Mouse (Mus musculus): ENCODE results near the gene Lcmt1. TPM values are rescaled to one million over a fixed set of nuclear protein-coding genes. Genes with fewer than 3 reads are reported as not detected.

Gene Lcmt1
- polyA plus RNA-seq, 1 experiment from 2014 or later, result 50.2 TPM

DNA sequence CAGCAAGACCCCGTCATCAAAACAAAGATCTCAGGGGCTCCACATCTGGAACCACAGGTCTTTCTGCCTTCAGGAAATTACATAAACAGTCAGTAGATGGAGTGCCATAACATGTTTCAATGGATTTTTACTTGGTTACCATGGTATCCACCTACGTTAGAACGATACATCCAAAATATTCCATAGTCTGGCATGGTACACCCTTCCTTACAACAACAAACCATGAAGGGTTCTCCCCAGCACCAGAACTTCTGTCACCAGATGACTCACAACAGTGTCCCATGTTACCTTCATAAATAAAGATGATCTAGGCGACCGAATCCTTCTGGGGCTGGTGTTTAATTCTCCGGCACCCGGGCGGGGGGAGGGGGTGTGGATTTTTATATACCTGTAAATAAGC, 5.6 kb upstream of the Lcmt1 start:
- DNase-seq (ENCODE audit: low spot score), result no peak
- no peaks in the 10 kb centered on the region for H3K9me3 ChIP-seq
- H3K4me1 ChIP-seq, result peaks cover 50% of the 10 kb centered on the region
- no peak overlapping the region for H3K4me3 ChIP-seq
- no peaks in the 10 kb centered on the region for H3K27me3 ChIP-seq (ENCODE audit: insufficient read depth, poor library complexity, severe bottlenecking)
- no peak overlapping the region for H3K27ac ChIP-seq
- no peaks in the 10 kb centered on the region for H3K36me3 ChIP-seq
- 94% methylated on average over 8 of the region's 8 CpGs for WGBS

DNA sequence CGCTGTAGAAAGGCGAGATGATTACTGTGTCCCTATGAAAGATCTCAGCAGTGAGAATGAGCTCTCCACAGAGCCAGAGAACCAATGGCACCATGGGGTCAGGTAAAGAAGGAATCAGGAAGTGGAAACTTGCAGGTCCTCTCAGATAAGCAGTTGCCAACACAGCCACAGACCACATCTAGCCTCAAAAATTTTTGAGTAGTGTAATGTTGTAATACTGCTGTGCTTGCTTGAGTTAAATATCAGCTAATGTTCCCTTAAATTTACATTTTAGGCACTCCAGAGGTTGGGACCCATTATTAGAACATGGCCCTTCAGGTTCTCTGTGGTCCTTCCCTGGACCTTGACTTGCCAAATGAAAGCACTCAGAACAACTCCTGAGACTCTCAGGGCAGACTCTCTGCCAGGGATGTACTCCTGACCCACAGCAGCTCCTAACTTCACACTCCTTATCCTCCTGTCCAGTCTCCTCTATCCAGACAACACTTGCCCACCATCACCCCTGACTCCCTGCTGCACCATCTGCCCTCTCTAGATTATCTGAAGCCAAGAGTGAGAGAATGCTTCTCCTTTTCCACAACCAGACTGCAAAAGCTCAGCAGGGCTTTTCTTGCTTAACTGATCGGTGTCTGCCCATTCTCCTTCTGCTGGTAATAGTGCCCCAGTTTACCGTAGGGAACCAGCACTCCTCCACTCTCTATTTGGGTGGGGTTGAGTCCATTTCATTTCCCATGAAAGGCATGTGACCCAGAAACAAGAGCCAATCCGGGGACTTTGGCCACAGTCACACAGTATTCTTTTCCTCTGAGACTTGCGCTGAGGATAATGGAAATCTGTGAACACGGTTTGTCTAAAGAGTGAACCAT, 3.5 kb upstream of the Lcmt1 start:
- Histone ChIP-seq H3K27ac (no peak overlapping the region), H3K4me1 (peaks cover 45% of the 10 kb centered on the region), H3K36me3 (no peaks in the 10 kb centered on the region), H3K9me3 (no peaks in the 10 kb centered on the region), H3K27me3 (ENCODE audit: insufficient read depth, poor library complexity, severe bottlenecking) (no peaks in the 10 kb centered on the region), H3K4me3 (no peak overlapping the region)
- DNase-seq (ENCODE audit: low spot score), result no peak
- WGBS, result 75% methylated on average over 7 of the region's 7 CpGs

DNA sequence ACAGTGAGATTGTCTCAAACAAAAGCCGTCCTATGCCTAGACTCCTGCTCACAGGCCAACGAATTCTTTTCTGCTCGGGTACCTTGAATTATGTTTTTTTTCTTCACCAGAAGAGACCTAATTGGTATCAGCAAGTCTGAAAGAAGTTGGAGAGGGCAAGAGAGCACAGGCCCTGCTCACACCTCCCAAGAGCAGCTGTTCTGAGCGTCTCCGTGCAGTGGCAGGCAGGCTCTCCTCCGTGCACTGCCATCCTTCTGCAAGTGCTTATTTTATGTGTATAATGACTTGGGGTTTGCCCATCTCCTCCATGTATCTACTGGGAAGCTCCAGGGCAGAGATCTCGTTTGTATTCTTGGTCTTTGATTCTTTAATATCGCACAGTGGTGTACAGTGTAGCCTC, 2.8 kb upstream of the Lcmt1 start:
- no peak for DNase-seq (ENCODE audit: low spot score)
- H3K4me3 ChIP-seq, result no peak overlapping the region
- WGBS, result 80% methylated on average over 8 of the region's 8 CpGs
- H3K27ac ChIP-seq, result no peak overlapping the region
- H3K9me3 ChIP-seq, result no peaks in the 10 kb centered on the region
- H3K4me1 ChIP-seq, result peaks cover 45% of the 10 kb centered on the region
- no peaks in the 10 kb centered on the region for H3K36me3 ChIP-seq
- H3K27me3 ChIP-seq (ENCODE audit: insufficient read depth, poor library complexity, severe bottlenecking), result no peaks in the 10 kb centered on the region

DNA sequence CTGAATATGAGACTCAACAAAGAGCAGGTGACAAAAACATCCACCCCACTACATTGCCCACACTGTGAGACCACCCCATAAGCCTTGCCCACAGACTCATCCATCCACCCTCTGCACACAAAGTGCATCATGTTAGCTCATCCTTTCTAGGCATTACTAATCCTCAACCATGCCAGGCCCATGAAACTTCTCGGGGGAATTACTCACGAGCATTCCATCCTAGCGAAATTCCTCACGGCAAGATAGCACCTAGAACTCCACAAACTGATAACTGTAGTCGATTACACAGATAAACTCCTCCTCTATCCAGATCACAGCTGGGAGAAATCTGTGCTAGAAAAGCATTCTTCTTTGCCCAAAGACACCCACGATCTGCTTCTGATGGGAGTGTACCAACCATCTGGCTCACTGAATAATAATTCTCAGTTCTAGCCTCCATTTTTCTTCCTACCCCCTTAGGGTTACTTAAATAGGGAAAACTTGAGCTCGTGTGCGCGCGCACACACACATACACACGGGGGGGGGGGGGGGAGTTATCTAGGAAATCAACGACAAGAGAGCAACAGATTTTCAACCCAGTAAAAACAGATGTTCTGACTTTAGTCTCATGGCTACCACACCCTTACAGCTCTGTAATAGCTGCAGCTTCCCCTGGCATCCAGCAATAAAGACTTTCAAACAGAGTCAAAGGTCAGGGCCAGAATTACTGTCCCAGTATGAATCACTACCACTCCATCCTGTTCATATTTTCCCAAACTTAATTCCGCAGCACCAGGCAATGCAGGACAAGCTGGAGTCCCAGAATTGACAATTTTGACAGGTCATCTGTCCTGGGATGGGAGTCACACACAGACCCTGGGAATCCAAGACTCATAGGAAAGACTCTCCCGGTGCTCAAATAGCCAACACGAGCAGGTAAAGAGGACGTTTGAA, 2.1 kb upstream of the Lcmt1 start:
- H3K4me3 ChIP-seq, result no peak overlapping the region
- peaks cover 45% of the 10 kb centered on the region for H3K4me1 ChIP-seq

DNA sequence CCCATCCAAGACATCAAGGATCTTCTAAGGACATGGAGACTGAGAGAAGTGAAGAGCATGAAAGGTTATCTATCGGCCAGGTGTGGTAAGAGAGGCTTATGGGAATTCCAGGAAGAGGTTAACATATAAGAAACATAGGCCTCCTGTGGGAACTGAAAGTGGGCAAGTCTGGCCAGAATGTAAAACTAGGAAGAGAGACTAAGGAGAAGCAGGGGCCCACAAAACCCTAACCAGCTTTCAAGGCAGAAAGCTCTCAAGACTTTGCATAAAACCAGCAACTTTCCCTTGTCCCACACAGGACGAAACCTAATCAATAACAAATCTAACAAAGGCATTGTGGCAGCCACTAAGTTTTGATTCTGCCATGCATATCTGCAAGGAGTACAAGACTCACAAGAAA, 1.4 kb upstream of the Lcmt1 start:
- H3K9me3 ChIP-seq, result no peaks in the 10 kb centered on the region
- H3K4me1 ChIP-seq, result peaks cover 45% of the 10 kb centered on the region
- 78% methylated on average over 2 of the region's 2 CpGs for WGBS
- H3K27me3 ChIP-seq (ENCODE audit: insufficient read depth, poor library complexity, severe bottlenecking), result no peaks in the 10 kb centered on the region
- peak overlapping the region; percentile 66 for H3K4me3 ChIP-seq
- H3K27ac ChIP-seq, result no peak overlapping the region
- no peak for DNase-seq (ENCODE audit: low spot score)
- no peaks in the 10 kb centered on the region for H3K36me3 ChIP-seq

More for the DNA sequence above, 2.1 kb upstream of the Lcmt1 start:
- Histone ChIP-seq H3K9me3 (no peaks in the 10 kb centered on the region), H3K36me3 (no peaks in the 10 kb centered on the region), H3K27me3 (ENCODE audit: insufficient read depth, poor library complexity, severe bottlenecking) (no peaks in the 10 kb centered on the region), H3K27ac (no peak overlapping the region)
- DNase-seq (ENCODE audit: low spot score), result no peak
- 72% methylated on average over 16 of the region's 16 CpGs for whole genome bisulfite sequencing

DNA sequence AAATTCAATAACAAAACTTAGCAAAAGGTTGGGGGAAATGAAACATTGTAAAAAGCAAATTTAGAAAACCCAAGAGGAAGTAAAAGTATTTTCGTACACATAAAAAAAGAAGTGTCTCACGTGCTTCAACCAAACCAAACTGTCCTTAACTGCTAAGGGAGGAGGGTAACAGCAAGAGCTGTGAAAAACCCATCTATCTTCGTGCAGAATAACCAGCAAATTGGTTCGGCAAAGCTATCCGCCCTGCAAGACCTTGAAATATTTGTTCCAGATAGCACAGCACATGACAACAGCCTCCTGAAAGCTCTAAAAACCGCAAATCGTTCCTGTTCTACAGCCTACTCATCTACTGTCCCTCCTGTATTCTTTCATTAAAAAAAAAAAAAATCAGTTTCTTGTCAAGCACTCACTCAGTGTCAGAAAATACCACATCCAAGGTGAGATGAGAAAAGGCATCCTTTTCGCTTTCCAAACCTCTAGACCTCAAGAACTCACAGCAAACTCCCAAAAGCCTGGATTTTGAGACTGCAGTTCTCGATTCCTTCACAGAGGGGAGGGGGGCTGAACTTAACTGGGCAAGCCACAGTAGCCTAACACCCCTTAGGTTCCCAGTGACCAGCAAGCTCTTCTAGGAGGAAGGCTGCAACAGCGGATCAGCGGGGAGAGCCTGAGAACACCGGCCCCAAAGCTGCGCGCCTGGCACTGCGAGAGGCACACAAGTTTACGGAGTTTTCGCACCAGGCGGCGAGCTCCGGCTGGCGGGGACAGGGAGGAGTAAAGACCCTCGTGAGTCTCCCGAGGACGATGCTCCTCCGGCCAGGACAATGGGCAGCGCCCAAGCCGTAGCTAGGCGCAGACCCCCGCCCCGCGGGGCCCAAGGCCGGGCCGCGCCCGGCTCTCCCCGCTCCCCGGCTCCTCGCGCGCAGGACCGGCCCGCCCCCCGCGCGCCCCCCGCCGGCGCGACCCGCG, 522 bp upstream of the Lcmt1 start:
- Histone ChIP-seq H3K4me1 (peaks cover 45% of the 10 kb centered on the region), H3K27me3 (ENCODE audit: insufficient read depth, poor library complexity, severe bottlenecking) (no peaks in the 10 kb centered on the region), H3K27ac (peak overlapping the region; percentile 96), H3K4me3 (peak overlapping the region; percentile 66), H3K36me3 (no peaks in the 10 kb centered on the region), H3K9me3 (no peaks in the 10 kb centered on the region)
- peak; percentile 88 for DNase-seq (ENCODE audit: low spot score)
- 2% methylated on average over 51 of the region's 51 CpGs for WGBS

DNA sequence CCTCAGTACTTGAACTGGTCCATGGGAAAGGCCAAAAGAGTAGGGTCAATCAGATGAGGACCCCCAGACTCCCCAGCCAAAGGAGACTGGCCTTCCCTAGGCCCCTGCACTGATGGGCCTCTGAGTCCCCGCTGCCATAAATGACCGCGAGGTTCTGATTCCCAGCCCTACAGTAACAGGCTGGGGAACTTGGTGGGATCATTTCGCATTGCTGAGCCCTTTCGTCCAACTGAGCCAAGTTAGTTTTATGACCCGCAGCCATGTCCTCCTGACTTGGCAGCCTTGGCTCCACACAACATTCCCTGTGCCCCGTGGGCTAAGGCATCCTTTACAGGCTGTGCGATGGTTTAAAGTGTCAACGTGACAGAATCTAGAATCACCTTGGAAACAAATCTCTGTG, 1.1 kb downstream of the Lcmt1 start:
- H3K9me3 ChIP-seq, result no peaks in the 10 kb centered on the region
- peak overlapping the region; percentile 66 for H3K4me3 ChIP-seq
- no peaks in the 10 kb centered on the region for H3K36me3 ChIP-seq
- H3K4me1 ChIP-seq, result peaks cover 36% of the 10 kb centered on the region
- 45% methylated on average over 9 of the region's 9 CpGs for WGBS
- DNase-seq (ENCODE audit: low spot score), result no peak
- no peaks in the 10 kb centered on the region for H3K27me3 ChIP-seq (ENCODE audit: insufficient read depth, poor library complexity, severe bottlenecking)
- H3K27ac ChIP-seq, result peak overlapping the region; percentile 96

DNA sequence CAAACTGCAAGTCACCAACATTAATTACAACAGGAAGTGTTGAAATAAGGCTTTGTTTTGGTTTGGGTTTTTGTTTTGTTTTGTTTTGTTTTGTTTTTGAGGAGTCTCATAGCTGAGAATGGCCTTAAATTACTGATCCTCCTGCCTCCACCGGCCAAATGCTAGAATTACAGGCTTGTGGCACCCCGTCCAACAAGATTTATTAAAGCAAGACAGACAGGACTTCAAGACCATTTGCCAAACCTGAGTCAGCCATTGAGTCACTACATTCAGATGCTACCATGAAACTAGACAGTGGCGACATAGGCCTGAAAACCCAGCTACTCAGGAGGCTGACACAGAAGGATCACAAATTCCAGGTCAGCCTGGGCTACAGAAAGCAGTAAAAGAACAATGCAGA, 1.9 kb downstream of the Lcmt1 start:
- H3K4me1 ChIP-seq, result peaks cover 29% of the 10 kb centered on the region
- H3K36me3 ChIP-seq, result no peaks in the 10 kb centered on the region
- H3K4me3 ChIP-seq, result no peak overlapping the region
- no peaks in the 10 kb centered on the region for H3K27me3 ChIP-seq (ENCODE audit: insufficient read depth, poor library complexity, severe bottlenecking)
- 64% methylated on average over 3 of the region's 3 CpGs for WGBS
- no peak overlapping the region for H3K27ac ChIP-seq
- no peaks in the 10 kb centered on the region for H3K9me3 ChIP-seq
- no peak for DNase-seq (ENCODE audit: low spot score)

DNA sequence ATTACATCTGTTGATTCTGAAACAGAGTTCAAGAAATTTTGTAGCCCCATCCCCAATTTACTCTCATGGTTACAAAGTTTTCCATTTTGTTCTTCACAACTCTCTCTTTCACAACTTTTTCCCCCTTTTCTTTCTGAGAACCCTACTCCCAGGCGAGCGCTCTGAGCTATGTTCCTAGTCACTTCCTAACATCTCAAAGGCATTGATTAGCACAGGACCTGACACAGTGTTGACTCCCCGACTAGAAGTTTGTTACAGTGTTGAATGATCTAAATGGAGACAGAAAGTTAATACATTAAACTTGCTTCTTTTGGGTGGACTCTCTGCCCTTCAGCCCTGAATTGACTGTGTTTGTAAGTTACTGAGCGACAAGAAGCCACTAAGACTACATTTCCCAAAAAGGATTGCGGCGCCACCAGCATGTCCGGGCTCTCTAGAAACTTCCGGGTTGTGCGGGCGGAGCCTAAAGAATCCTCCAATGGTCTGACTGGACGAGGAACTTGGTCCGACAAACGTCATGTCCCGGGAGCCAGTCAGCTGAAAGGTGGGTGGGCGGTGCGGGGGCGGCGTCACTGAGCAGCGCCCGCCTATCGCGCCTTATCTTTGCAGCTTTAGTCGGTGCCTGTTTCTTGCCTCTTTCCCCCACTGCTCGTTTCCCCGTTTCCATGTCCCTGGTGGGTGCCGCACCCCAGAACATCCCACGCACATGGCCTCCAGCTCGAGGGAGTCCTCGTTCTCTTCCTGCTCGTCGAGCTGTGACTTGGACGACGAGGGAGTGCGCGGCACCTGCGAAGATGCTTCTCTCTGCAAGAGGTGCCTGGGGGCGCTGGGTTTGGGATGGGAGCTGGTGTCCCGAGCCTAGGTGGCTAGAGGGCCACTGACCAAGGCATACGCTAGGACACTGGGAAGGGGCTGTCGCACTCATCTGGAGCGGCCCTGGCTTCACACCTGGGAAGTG, 8.1 kb downstream of the Lcmt1 start:
- WGBS, result 3% methylated on average over 41 of the region's 41 CpGs
- no peaks in the 10 kb centered on the region for H3K9me3 ChIP-seq
- H3K27me3 ChIP-seq (ENCODE audit: insufficient read depth, poor library complexity, severe bottlenecking), result no peaks in the 10 kb centered on the region
- no peaks in the 10 kb centered on the region for H3K36me3 ChIP-seq
- H3K4me1 ChIP-seq, result peaks cover 16% of the 10 kb centered on the region
- peak overlapping the region; percentile 75 for H3K4me3 ChIP-seq
- peak overlapping the region; percentile 78 for H3K27ac ChIP-seq
- DNase-seq (ENCODE audit: low spot score), result peak; percentile 99

DNA sequence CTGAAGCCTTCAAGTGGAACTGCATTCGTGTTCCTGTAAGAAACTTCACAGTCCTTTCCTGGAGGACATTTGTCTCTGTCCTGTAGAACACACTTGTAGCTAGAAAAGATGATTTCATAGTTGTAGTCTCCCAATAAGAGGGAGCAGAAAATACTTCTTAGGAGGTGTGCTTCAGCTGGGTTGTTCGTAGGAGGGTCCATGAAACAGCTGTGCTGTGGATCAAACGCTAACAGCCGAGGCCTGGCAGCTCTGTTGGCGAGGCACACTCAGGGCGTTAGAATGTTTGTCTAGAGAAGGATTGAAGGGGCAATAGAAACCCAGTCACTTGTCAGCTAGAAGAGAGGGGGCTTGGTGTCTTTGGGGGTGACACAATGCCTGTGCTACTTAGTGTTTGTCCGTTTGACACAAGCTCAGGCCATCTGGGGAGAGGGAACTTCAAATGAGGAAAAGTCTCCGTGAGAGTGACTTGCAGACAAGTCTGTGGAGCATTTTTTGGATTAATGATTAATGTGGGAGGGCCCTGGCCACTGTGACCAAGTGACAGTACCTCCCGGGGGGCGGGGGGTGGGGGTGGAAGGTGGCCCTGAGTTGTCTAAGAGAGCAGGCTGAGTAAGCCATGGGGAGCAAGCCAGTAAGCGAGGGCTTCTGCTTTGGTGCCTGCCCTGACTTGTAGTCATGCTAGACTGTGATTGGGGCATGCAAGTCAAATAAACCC, 16.3 kb downstream of the Lcmt1 start:
- Histone ChIP-seq H3K4me3 (no peak overlapping the region), H3K27me3 (ENCODE audit: insufficient read depth, poor library complexity, severe bottlenecking) (no peaks in the 10 kb centered on the region), H3K36me3 (peaks cover 8% of the 10 kb centered on the region), H3K27ac (no peak overlapping the region), H3K9me3 (no peaks in the 10 kb centered on the region), H3K4me1 (peaks cover 8% of the 10 kb centered on the region)
- no peak for DNase-seq (ENCODE audit: low spot score)
- WGBS, result 71% methylated on average over 11 of the region's 11 CpGs

DNA sequence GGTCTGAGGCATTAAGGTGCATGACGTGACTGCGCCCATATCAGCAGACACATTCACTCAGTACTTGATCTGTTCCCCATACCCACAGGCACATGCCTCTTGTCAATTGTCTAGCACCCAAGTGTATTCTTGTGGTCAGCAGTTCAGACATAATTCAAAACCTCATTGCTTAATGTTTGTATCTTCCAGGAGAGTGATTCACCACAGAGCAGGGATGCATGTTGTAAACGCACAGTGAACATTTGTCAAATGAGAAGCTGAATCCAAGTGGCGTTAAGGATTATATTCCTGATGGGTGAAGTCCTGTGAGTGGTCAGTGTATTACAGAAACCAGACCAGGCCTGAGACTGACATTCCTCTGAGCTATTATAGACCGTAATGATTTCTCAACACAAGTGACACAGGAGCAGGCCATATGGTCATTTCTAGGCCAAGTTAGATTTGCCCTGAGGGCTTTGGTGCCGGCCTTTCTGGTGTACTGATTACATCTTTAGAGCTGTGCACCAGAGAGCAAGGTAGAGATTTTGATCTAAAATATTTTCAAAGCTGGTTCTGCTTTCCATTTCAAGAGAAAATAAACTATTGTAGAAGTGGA, 20.2 kb downstream of the Lcmt1 start:
- Histone ChIP-seq H3K27me3 (ENCODE audit: insufficient read depth, poor library complexity, severe bottlenecking) (no peaks in the 10 kb centered on the region), H3K36me3 (peaks cover 10% of the 10 kb centered on the region), H3K4me1 (peaks cover 17% of the 10 kb centered on the region), H3K9me3 (no peaks in the 10 kb centered on the region), H3K4me3 (no peak overlapping the region), H3K27ac (no peak overlapping the region)
- WGBS, result 80% methylated on average over 6 of the region's 6 CpGs
- no peak for DNase-seq (ENCODE audit: low spot score)
